Mouse (Mus musculus) adrenal gland, adult 8-10 months (tissue): ENCODE results near the gene Zbtb7b. TPM values are rescaled to one million over a fixed set of nuclear protein-coding genes. Genes with fewer than 3 reads are reported as not detected.
A peak's percentile ranks its signal among the peaks of the same experiment; 100 is the strongest.

ENCODE experiments used
- DNase-seq: peaks from one replicate; pipeline ENCODE4 v3.0.0; 2022
- total RNA-seq, 4 experiments: library from RNA; stranded (reverse); gene quantifications; 2 replicates each; pipeline ENCODE4 v1.2.4; 2022

Zbtb7b gene
- total RNA-seq, 4 experiments from 2014 or later = 59.9 to 98.9 (median 77.9) TPM

- DNase-seq = no peak
These were observed 28.8 kb downstream of the Zbtb7b start for GRCm38 (mm10) chr3:89365486-89366414.

GRCm38 (mm10) chr3:89365153-89365485, 29.5 kb downstream of the Zbtb7b start, which contains the start of gene Dcst1:
Dcst1 (minus strand) TSS chr3:89365253.
- no peak for DNase-seq

- DNase-seq = no peak
These were observed 29.9 kb downstream of the Zbtb7b start for GRCm38 (mm10) chr3:89364631-89365030.

GRCm38 (mm10) chr3:89361675-89362074, 32.9 kb downstream of the Zbtb7b start, which contains the start of gene Dcst2:
Dcst2 (plus strand) TSS chr3:89361975.
- no peak for DNase-seq

GRCm38 (mm10) chr3:89360237-89360636, 34.3 kb downstream of the Zbtb7b start:
- no peak for DNase-seq

GRCm38 (mm10) chr3:89359630-89360029, 34.9 kb downstream of the Zbtb7b start:
- DNase-seq = no peak

GRCm38 (mm10) chr3:89356029-89356428, 38.5 kb downstream of the Zbtb7b start:
- DNase-seq = no peak

GRCm38 (mm10) chr3:89355512-89355902, 39.1 kb downstream of the Zbtb7b start:
- no peak for DNase-seq

GRCm38 (mm10) chr3:89354816-89355511, 39.6 kb downstream of the Zbtb7b start:
- peak; percentile 82 for DNase-seq

GRCm38 (mm10) chr3:89351271-89351670, 43.3 kb downstream of the Zbtb7b start:
- no peak for DNase-seq

GRCm38 (mm10) chr3:89349869-89350501, 44.6 kb downstream of the Zbtb7b start, which contains the start of gene Adam15:
Adam15 (minus strand) TSS chr3:89349996.
- DNase-seq = peak; percentile 83

GRCm38 (mm10) chr3:89348911-89349868, 45.4 kb downstream of the Zbtb7b start:
- DNase-seq = peak; percentile 45

- no peak for DNase-seq
These were observed 46.7 kb downstream of the Zbtb7b start for GRCm38 (mm10) chr3:89347916-89348315.

GRCm38 (mm10) chr3:89346815-89347540, 47.6 kb downstream of the Zbtb7b start:
- DNase-seq = no peak

- DNase-seq = no peak
These were observed 51.3 kb downstream of the Zbtb7b start for GRCm38 (mm10) chr3:89343279-89343678.

GRCm38 (mm10) chr3:89341794-89342193, 52.8 kb downstream of the Zbtb7b start:
- no peak for DNase-seq

- DNase-seq = peak; percentile 47
These were observed 54.1 kb downstream of the Zbtb7b start for GRCm38 (mm10) chr3:89340465-89340864.

GRCm38 (mm10) chr3:89339416-89339815, 55.2 kb downstream of the Zbtb7b start:
- peak; percentile 49 for DNase-seq

GRCm38 (mm10) chr3:89337721-89338578, 56.6 kb downstream of the Zbtb7b start, which contains the start of gene Efna4:
Efna4 (minus strand) TSS chr3:89338028.
- DNase-seq = no peak
